Mouse (Mus musculus): ENCODE measurements around the gene Srpr. TPM values are rescaled to one million over a fixed set of nuclear protein-coding genes. Genes with fewer than 3 reads are reported as not detected.

Srpr gene
- polyA plus RNA-seq (2012; rRNA removed): 58.2 and 70.1 TPM in 2 replicates

DNA sequence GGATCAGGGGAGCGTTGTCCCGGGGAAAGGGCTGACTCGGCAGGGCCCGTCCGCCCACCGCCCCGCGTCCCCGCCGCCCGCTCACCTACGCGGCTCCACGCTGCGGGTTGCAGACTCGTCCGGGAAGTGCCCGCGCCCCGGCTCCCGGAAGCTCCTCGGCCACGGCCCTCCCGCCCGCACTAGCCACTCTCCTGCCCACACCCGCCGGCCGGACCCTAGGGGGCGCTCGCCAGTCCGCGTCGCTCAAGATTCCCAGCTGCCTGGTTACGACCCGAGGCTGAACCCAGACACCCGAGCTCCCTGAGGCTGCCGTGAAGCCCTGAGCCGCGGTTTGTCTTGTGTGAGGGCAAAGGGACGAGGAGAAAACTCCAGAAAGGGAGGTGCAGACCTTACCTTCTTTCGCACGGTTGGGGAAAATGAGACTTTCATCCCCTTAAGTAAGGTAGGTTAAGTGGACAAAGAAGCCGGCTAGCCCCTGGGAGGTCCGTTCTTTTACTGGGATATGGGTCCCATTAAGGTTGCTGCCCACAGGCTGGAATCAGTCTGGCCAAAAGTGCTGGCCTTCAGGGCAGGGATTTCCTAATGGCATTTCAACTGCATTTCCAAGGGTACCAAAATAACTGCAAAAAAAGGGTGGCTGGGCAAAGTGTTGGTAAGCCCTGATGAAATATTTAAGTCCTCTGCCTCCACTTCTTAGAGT, at the start of gene Srpr, which contains the start of gene Tirap:
Gene Srpr, plus strand, starts transcription at position 404 of the 700 bp plus-strand sequence.
Gene Tirap, minus strand, starts transcription at position 520 of the 700 bp plus-strand sequence.
- H3K4me1 ChIP-seq (replicated peaks; ENCODE audit: control insufficient read depth, insufficient read depth, low read length): peaks cover 11% of the 10 kb centered on the region
- DNase-seq: peak; percentile 84
- peak within 1 kb of the TSS; percentile 39 for H3K4me3 ChIP-seq (ENCODE audit: control insufficient read depth, insufficient read depth, low read length)
- TF ChIP-seq CTCF (IDR thresholded peaks at IDR 0.05; ENCODE audit: borderline replicate concordance, control insufficient read depth, extremely low read depth, insufficient read depth, low read length, poor library complexity): peak; percentile 89
- TF ChIP-seq POLR2A (IDR thresholded peaks at IDR 0.05; ENCODE audit: control insufficient read depth, extremely low read depth, insufficient read depth, low read length, poor library complexity): no peak
- WGBS: 2% methylated on average over 44 of the region's 44 CpGs
- H3K27me3 ChIP-seq (ENCODE audit: control insufficient read depth, insufficient read depth, low read length): no peaks in the 10 kb centered on the region
- H3K36me3 ChIP-seq (ENCODE audit: control insufficient read depth, insufficient read depth, low read length): peaks cover 4% of the 10 kb centered on the region; the same call in 1 of the 2 replicates
- H3K27ac ChIP-seq (ENCODE audit: control insufficient read depth, insufficient read depth, low read length): no peak within 1 kb of the TSS; the same call in 1 of the 2 replicates

DNA sequence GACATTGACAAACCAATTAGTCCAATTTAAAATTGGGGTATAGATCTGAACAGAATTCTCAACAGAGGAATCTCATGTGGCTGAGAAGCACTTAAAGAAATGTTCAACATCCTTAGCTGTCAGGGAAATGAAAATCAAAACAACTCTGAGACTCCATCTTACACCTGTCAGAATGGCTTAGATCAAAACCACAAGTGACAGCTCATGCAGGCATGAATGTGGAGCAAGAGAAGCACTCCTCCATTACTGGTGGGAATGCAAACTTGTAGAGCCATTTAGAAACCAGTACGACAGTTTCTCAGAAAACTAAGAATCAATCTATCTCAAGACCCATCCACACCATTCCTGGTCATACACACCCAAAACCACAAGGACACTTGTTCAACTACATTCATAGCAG, 47.1 kb upstream of the Srpr start:
- Histone ChIP-seq H3K27me3 (ENCODE audit: control insufficient read depth, insufficient read depth, low read length) (no peaks in the 10 kb centered on the region), H3K4me1 (replicated peaks; ENCODE audit: control insufficient read depth, insufficient read depth, low read length) (no peaks in the 10 kb centered on the region), H3K27ac (ENCODE audit: control insufficient read depth, insufficient read depth, low read length) (no peak overlapping the region), H3K4me3 (ENCODE audit: control insufficient read depth, insufficient read depth, low read length) (no peak overlapping the region), H3K36me3 (ENCODE audit: control insufficient read depth, insufficient read depth, low read length) (no peaks in the 10 kb centered on the region)
- 85% methylated on average over 1 of the region's 1 CpGs for WGBS
- no peak for DNase-seq
- TF ChIP-seq CTCF (IDR thresholded peaks at IDR 0.05; ENCODE audit: borderline replicate concordance, control insufficient read depth, extremely low read depth, insufficient read depth, low read length, poor library complexity) (no peak), POLR2A (IDR thresholded peaks at IDR 0.05; ENCODE audit: control insufficient read depth, extremely low read depth, insufficient read depth, low read length, poor library complexity) (no peak)

DNA sequence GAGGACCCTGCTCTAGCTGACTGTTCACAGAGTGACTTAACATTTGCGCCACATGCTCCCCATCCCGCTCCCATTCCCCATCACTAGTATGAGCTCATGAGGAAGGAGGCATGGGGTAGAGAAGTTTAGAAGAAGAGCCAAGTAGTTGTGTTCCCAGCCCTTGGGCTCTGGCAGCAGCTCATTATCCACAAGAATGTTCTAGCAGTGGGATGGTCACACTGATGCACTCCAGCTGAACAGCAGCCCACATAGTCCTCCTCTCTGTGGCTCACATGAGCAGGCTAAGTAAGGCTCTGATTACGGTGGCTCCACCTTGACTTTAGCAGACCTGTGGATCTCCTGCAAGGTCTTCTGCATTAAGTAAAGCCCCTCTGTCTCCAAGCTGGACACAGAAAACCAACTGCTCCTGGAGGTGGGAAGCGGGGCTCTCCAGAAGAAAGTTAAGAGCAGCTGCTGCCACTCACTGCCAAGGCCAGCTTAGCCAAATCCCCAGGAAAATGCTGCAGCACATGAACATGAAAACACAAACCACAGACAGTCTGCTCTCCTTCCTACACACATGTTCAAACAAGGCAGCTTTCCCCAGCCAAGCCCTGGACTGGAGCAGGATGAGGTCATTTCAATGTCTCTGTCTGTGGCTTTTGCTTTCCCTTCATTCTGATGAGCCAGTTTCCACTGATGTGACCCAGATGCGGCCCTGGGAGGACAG, 43.8 kb upstream of the Srpr start:
- no peak for DNase-seq

DNA sequence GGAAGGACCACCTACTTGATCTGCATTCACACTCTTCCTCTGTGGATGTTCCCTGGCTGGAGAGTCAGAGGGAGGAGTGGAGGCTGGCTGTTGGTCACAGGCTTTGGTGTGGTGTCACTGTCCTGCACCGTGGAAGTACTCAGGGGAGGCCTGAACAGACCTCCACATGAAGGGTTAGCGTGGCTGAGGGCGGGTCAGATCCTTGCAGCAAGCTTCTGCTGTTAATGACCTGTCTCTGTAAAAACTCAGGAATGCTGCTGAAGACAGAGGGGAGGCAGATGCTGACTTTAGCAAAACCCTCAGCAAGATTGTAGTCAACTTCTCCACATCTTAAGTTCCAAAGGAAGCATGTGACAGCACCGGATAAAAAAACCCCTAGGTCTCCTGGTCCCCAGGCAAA, 43.1 kb upstream of the Srpr start:
- no peak overlapping the region; the same call in 1 of the 2 replicates for H3K27ac ChIP-seq (ENCODE audit: control insufficient read depth, insufficient read depth, low read length)
- 89% methylated on average over 4 of the region's 4 CpGs for WGBS
- TF ChIP-seq CTCF (IDR thresholded peaks at IDR 0.05; ENCODE audit: borderline replicate concordance, control insufficient read depth, extremely low read depth, insufficient read depth, low read length, poor library complexity) (no peak), POLR2A (IDR thresholded peaks at IDR 0.05; ENCODE audit: control insufficient read depth, extremely low read depth, insufficient read depth, low read length, poor library complexity) (no peak)
- H3K36me3 ChIP-seq (ENCODE audit: control insufficient read depth, insufficient read depth, low read length): no peaks in the 10 kb centered on the region
- H3K27me3 ChIP-seq (ENCODE audit: control insufficient read depth, insufficient read depth, low read length): no peaks in the 10 kb centered on the region
- no peak overlapping the region for H3K4me3 ChIP-seq (ENCODE audit: control insufficient read depth, insufficient read depth, low read length)
- DNase-seq: no peak
- no peaks in the 10 kb centered on the region for H3K4me1 ChIP-seq (replicated peaks; ENCODE audit: control insufficient read depth, insufficient read depth, low read length)

More for the DNA sequence above, 43.8 kb upstream of the Srpr start:
- WGBS: 92% methylated on average over 5 of the region's 5 CpGs
- Histone ChIP-seq H3K4me3 (ENCODE audit: control insufficient read depth, insufficient read depth, low read length) (no peak overlapping the region), H3K27ac (ENCODE audit: control insufficient read depth, insufficient read depth, low read length) (no peak overlapping the region), H3K27me3 (ENCODE audit: control insufficient read depth, insufficient read depth, low read length) (no peaks in the 10 kb centered on the region), H3K36me3 (ENCODE audit: control insufficient read depth, insufficient read depth, low read length) (no peaks in the 10 kb centered on the region), H3K4me1 (replicated peaks; ENCODE audit: control insufficient read depth, insufficient read depth, low read length) (no peaks in the 10 kb centered on the region)
- TF ChIP-seq CTCF (IDR thresholded peaks at IDR 0.05; ENCODE audit: borderline replicate concordance, control insufficient read depth, extremely low read depth, insufficient read depth, low read length, poor library complexity): no peak
- TF ChIP-seq POLR2A (IDR thresholded peaks at IDR 0.05; ENCODE audit: control insufficient read depth, extremely low read depth, insufficient read depth, low read length, poor library complexity): no peak

DNA sequence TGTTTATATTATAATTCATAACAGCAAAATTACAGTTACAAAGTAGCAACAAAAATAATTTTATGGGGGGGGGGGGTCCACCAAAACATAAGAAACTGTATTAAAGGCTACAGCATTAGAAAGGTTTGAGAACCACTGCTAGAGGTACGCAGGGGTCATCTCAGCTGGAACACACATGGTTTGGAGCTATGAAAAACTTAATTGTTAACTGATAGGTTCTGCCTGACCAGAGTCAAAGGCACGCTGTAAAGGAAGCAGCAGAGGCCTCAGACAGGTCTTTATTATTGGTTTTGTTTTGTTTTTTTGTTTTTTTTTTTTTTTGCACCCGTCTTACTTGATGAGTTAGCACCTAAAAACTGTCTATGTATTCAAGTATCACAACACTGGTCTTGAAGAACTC, 41.5 kb upstream of the Srpr start:
- 92% methylated on average over 3 of the region's 3 CpGs for WGBS
- no peaks in the 10 kb centered on the region for H3K4me1 ChIP-seq (replicated peaks; ENCODE audit: control insufficient read depth, insufficient read depth, low read length)
- no peaks in the 10 kb centered on the region for H3K27me3 ChIP-seq (ENCODE audit: control insufficient read depth, insufficient read depth, low read length)
- TF ChIP-seq POLR2A (IDR thresholded peaks at IDR 0.05; ENCODE audit: control insufficient read depth, extremely low read depth, insufficient read depth, low read length, poor library complexity) (no peak), CTCF (IDR thresholded peaks at IDR 0.05; ENCODE audit: borderline replicate concordance, control insufficient read depth, extremely low read depth, insufficient read depth, low read length, poor library complexity) (no peak)
- peaks cover 4% of the 10 kb centered on the region; the same call in 1 of the 2 replicates for H3K36me3 ChIP-seq (ENCODE audit: control insufficient read depth, insufficient read depth, low read length)
- no peak for DNase-seq
- no peak overlapping the region for H3K4me3 ChIP-seq (ENCODE audit: control insufficient read depth, insufficient read depth, low read length)
- no peak overlapping the region for H3K27ac ChIP-seq (ENCODE audit: control insufficient read depth, insufficient read depth, low read length)

DNA sequence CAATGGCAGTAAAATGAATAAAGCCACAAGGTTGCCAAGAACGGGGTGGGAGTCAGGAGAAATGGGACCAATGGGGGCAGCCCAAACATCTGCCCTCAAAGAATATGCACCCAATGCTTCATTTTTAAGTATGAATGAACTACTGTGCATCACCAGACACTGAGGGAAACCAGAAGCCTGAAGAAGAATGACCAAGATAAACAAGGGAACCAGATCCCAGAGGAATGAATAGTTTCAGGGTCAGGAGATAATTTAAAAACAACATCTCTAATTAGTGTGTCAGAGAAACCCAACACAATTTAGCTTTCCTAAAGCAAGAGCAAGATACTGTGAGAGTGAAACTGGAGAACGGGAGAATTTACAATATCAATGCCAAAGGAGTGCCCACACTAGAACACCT, 39.3 kb upstream of the Srpr start:
- peaks cover 4% of the 10 kb centered on the region; the same call in 1 of the 2 replicates for H3K36me3 ChIP-seq (ENCODE audit: control insufficient read depth, insufficient read depth, low read length)
- no peak overlapping the region for H3K27ac ChIP-seq (ENCODE audit: control insufficient read depth, insufficient read depth, low read length)
- no peak for DNase-seq
- no peaks in the 10 kb centered on the region for H3K4me1 ChIP-seq (replicated peaks; ENCODE audit: control insufficient read depth, insufficient read depth, low read length)
- 96% methylated on average over 2 of the region's 2 CpGs for WGBS
- no peak for TF ChIP-seq CTCF (IDR thresholded peaks at IDR 0.05; ENCODE audit: borderline replicate concordance, control insufficient read depth, extremely low read depth, insufficient read depth, low read length, poor library complexity)
- TF ChIP-seq POLR2A (IDR thresholded peaks at IDR 0.05; ENCODE audit: control insufficient read depth, extremely low read depth, insufficient read depth, low read length, poor library complexity): no peak
- no peaks in the 10 kb centered on the region for H3K27me3 ChIP-seq (ENCODE audit: control insufficient read depth, insufficient read depth, low read length)
- no peak overlapping the region for H3K4me3 ChIP-seq (ENCODE audit: control insufficient read depth, insufficient read depth, low read length)

Measured in thymus, adult 2 months (tissue).